Mouse (Mus musculus): ENCODE data around the gene Foxn3.

DNA sequence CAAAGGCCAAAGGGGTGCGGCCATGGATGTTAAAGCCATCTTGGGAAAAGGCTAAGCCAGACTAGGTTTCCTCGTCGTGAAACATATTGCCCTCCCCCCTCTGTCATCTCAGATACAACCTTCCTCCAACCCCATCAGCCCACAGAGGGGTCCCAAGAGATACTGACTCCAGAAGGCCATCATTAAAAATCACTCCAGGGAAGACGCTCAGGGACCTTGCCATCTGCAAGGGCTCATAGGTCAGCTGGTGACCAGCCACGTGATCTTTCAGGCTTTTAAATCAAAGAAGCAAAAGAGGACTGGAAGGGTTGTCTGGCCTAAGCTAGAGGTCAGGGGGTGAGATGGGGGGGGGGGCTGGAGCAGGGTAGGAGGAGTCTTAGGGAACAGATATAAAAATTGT lies 34.4 kb downstream of the Foxn3 start:
- no peak for TF ChIP-seq POLR2A (IDR thresholded peaks at IDR 0.05; ENCODE audit: control insufficient read depth, extremely low read depth, insufficient read depth, low read length, poor library complexity)
- TF ChIP-seq CTCF (IDR thresholded peaks at IDR 0.05; ENCODE audit: borderline replicate concordance, control insufficient read depth, extremely low read depth, insufficient read depth, low read length, poor library complexity) = no peak

Data from thymus, adult 2 months (tissue).